Mouse (Mus musculus): ENCODE results near the gene Mfap3l.

GRCm38 (mm10) chr8:60714724-60715123 is 82.1 kb downstream of the Mfap3l start:
- TF ChIP-seq POLR2A (IDR thresholded peaks at IDR 0.05; ENCODE audit: extremely low read depth, insufficient read depth, low read length) (no peak), CTCF (IDR thresholded peaks at IDR 0.05; ENCODE audit: low read depth, low read length) (no peak)
